ENCODE assay signal across 22 mouse cellular contexts in the genomic region with DNA sequence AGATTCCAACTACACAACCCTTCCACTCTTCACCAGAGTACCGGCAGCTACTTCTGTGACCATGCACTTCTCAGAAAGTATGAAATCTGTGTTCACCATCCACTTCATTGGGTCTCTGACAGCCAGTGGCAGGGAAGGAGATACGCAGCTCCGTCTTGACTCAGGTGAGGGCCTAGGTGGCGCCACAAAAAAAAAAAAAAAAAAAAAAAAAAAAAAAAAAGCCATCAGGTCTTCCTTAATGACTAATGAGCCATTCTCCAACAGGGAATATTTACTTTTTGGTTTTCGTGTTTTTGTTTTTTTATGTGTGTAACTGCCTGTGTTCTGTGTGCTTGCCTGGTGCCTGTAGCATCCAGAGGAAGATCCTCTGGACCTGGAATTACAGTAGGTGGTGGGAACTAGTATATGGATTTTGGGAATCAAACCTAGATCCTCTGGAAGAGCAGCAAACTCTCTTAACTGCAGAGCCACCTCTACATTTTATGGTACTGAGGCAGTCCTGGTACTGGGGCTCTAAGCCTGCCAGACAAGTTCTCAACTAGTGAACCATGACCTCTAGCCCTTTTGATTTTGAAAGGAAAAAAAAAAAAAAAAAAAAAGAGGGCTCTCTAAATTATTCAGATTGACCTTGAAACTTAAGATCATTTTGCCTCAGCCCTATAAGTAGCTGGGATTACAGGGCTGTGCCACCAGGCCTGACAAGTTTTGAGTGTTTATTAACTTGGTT. TPM values are rescaled to one million over a fixed set of nuclear protein-coding genes. Genes with fewer than 3 reads are reported as not detected.
DNase-seq lines count a peak whose midpoint lies in the region; ATAC-seq and TF ChIP-seq lines count a peak whose summit lies in the region.
"Had no signal": no experiment of that assay in that cellular context is flagged by ENCODE, and none has a peak within 500 bp of the region (broad histone marks: within the 10 kb centered on the region; RNA-seq: fewer than 3 reads in every experiment).

No protein-coding gene starts in this region.

- H3K79me2 ChIP-seq in liver, adult 2 months (ENCODE audit: control insufficient read depth, insufficient read depth, low read length): no peaks in the 10 kb centered on the region

- H3K27ac ChIP-seq in intestine, embryonic 15.5 days: no peak overlapping the region
- H3K27ac ChIP-seq in intestine, postnatal 0 days (ENCODE audit: low read depth, low read length): no peak overlapping the region
- peak overlapping the region; percentile 63 for H3K27ac ChIP-seq in liver, adult 2 months (replicated peaks; ENCODE audit: insufficient read depth, low read depth, low read length)
- no peak overlapping the region for H3K27ac ChIP-seq in liver, embryonic 12.5 days
- H3K27ac ChIP-seq in ES-E14 (ENCODE audit: insufficient read depth, low read depth, low read length, poor library complexity, severe bottlenecking): no peak overlapping the region
- H3K27ac ChIP-seq in intestine, embryonic 16.5 days (ENCODE audit: low read length): no peak overlapping the region
- H3K27ac ChIP-seq: embryonic facial prominence, embryonic 10.5 days; embryonic facial prominence, embryonic 12.5 days; forebrain, embryonic 13.5 days had no signal

- TF ChIP-seq POLR2A in liver, adult 2 months (IDR thresholded peaks at IDR 0.05; ENCODE audit: extremely low read depth, insufficient read depth, low read length): no peak

- H3K4me2 ChIP-seq in intestine, embryonic 15.5 days (replicated peaks): no peak overlapping the region
- no peak overlapping the region for H3K4me2 ChIP-seq in intestine, postnatal 0 days (replicated peaks; ENCODE audit: low read depth)
- H3K4me2 ChIP-seq in liver, embryonic 12.5 days: no peak overlapping the region
- no peak overlapping the region for H3K4me2 ChIP-seq in intestine, embryonic 16.5 days (ENCODE audit: low read depth, low read length)
- H3K4me2 ChIP-seq: embryonic facial prominence, embryonic 12.5 days; forebrain, embryonic 13.5 days had no signal

- H3K9me3 ChIP-seq in intestine, embryonic 15.5 days: no peaks in the 10 kb centered on the region
- H3K9me3 ChIP-seq in intestine, postnatal 0 days (ENCODE audit: control insufficient read depth): no peaks in the 10 kb centered on the region
- H3K9me3 ChIP-seq in liver, embryonic 12.5 days (replicated peaks): no peaks in the 10 kb centered on the region
- no peaks in the 10 kb centered on the region for H3K9me3 ChIP-seq in ES-E14 (ENCODE audit: control insufficient read depth, insufficient read depth, low read depth, low read length)
- H3K9me3 ChIP-seq in intestine, embryonic 16.5 days (ENCODE audit: control insufficient read depth, low read length): no peaks in the 10 kb centered on the region
- H3K9me3 ChIP-seq: embryonic facial prominence, embryonic 10.5 days; embryonic facial prominence, embryonic 12.5 days; forebrain, embryonic 13.5 days had no signal

- intact Hi-C loops in heart, postnatal 25 days (cut with DNase I): no loop called here

- WGBS in intestine, embryonic 15.5 days: 52% methylated on average over 5 of the region's 5 CpGs
- 53% methylated on average over 5 of the region's 5 CpGs for WGBS in intestine, postnatal 0 days
- WGBS in liver, adult 2 months: 74% methylated on average over 5 of the region's 5 CpGs
- WGBS in liver, embryonic 12.5 days (ENCODE audit: insufficient replicate concordance): 56% methylated on average over 5 of the region's 5 CpGs
- WGBS in intestine, embryonic 16.5 days: 59% methylated on average over 5 of the region's 5 CpGs

- in situ Hi-C loops in ES-E14 (cut with MboI; ENCODE audit: low sequenced_read_pairs in 2 of 2, unreplicated experiment in 2 of 2): no loop called here

- no peaks in the 10 kb centered on the region for H3K36me3 ChIP-seq in intestine, embryonic 15.5 days
- H3K36me3 ChIP-seq in intestine, postnatal 0 days (ENCODE audit: control insufficient read depth, insufficient read depth): no peaks in the 10 kb centered on the region
- H3K36me3 ChIP-seq in liver, adult 2 months (ENCODE audit: control insufficient read depth, insufficient read depth, low read length): no peaks in the 10 kb centered on the region
- no peaks in the 10 kb centered on the region for H3K36me3 ChIP-seq in liver, embryonic 12.5 days
- H3K36me3 ChIP-seq in ES-E14 (ENCODE audit: control insufficient read depth, insufficient read depth, low read length, poor library complexity, severe bottlenecking): no peaks in the 10 kb centered on the region
- H3K36me3 ChIP-seq in intestine, embryonic 16.5 days (ENCODE audit: control insufficient read depth, insufficient read depth, low read length): no peaks in the 10 kb centered on the region
- H3K36me3 ChIP-seq: embryonic facial prominence, embryonic 10.5 days; embryonic facial prominence, embryonic 12.5 days had no signal

- DNase-seq in liver, adult 2 months (ENCODE audit: extremely low read depth, low read depth, low spot score): peak; percentile 77
- no peak for DNase-seq in ES-E14 (ENCODE audit: low read depth, low spot score)
- DNase-seq in frontal cortex, postnatal 36 days (ENCODE audit: low spot score in 2 of 2): no peak
- no peak for DNase-seq in heart, postnatal 25 days (ENCODE audit: low spot score)
- DNase-seq: adrenal gland, adult 8-10 months; adrenal gland, postnatal 14 days; adrenal gland, postnatal 36 days; cerebellum, adult 11-12 months; cerebellum, adult 2 months; cerebellum, adult 9-10 months; cerebellum, postnatal 10 days; cerebellum, postnatal 25 days had no signal

- H3K4me1 ChIP-seq in intestine, embryonic 15.5 days (replicated peaks): no peaks in the 10 kb centered on the region
- no peaks in the 10 kb centered on the region for H3K4me1 ChIP-seq in intestine, postnatal 0 days (replicated peaks; ENCODE audit: control insufficient read depth, insufficient read depth, low read length)
- H3K4me1 ChIP-seq in liver, adult 2 months (ENCODE audit: control insufficient read depth, insufficient read depth, low read length): peaks cover 10% of the 10 kb centered on the region
- H3K4me1 ChIP-seq in liver, embryonic 12.5 days: no peaks in the 10 kb centered on the region
- H3K4me1 ChIP-seq in ES-E14 (ENCODE audit: control insufficient read depth in 2 of 2, insufficient read depth in 2 of 2, low read length in 2 of 2, poor library complexity in 1 of 2): no peaks in the 10 kb centered on the region
- no peaks in the 10 kb centered on the region for H3K4me1 ChIP-seq in intestine, embryonic 16.5 days (ENCODE audit: control insufficient read depth, insufficient read depth, low read length)
- H3K4me1 ChIP-seq: embryonic facial prominence, embryonic 10.5 days; embryonic facial prominence, embryonic 12.5 days; forebrain, embryonic 13.5 days had no signal

- H3K9ac ChIP-seq in intestine, embryonic 15.5 days: no peak overlapping the region
- H3K9ac ChIP-seq in intestine, postnatal 0 days (ENCODE audit: low read depth, low read length): no peak overlapping the region
- no peak overlapping the region for H3K9ac ChIP-seq in liver, adult 2 months (ENCODE audit: low read depth, low read length)
- H3K9ac ChIP-seq in liver, embryonic 12.5 days: no peak overlapping the region
- H3K9ac ChIP-seq in ES-E14 (ENCODE audit: insufficient read depth, low read depth, low read length, poor library complexity, severe bottlenecking): no peak overlapping the region
- H3K9ac ChIP-seq in intestine, embryonic 16.5 days (ENCODE audit: low read depth, low read length): no peak overlapping the region
- H3K9ac ChIP-seq: embryonic facial prominence, embryonic 12.5 days; forebrain, embryonic 13.5 days had no signal

- H3K27me3 ChIP-seq in intestine, embryonic 15.5 days (replicated peaks): no peaks in the 10 kb centered on the region
- no peaks in the 10 kb centered on the region for H3K27me3 ChIP-seq in intestine, postnatal 0 days (replicated peaks; ENCODE audit: control insufficient read depth, insufficient read depth, low read length)
- no peaks in the 10 kb centered on the region for H3K27me3 ChIP-seq in liver, adult 2 months (ENCODE audit: control insufficient read depth, insufficient read depth, low read length)
- H3K27me3 ChIP-seq in liver, embryonic 12.5 days (replicated peaks): no peaks in the 10 kb centered on the region
- no peaks in the 10 kb centered on the region for H3K27me3 ChIP-seq in intestine, embryonic 16.5 days (replicated peaks; ENCODE audit: control insufficient read depth, insufficient read depth, low read length)
- H3K27me3 ChIP-seq: embryonic facial prominence, embryonic 12.5 days; forebrain, embryonic 13.5 days had no signal

- peak; percentile 76 for ATAC-seq in intestine, embryonic 15.5 days
- no peak for ATAC-seq in intestine, postnatal 0 days
- ATAC-seq in liver, embryonic 12.5 days: no peak
- ATAC-seq in intestine, embryonic 16.5 days: peak; percentile 66
- ATAC-seq: activated CD4-positive, CD25-positive, alpha-beta regulatory T cell, adult 4 months; forebrain, embryonic 13.5 days; forebrain, embryonic 16.5 days; Patski had no signal

- TF ChIP-seq CTCF in intestine, postnatal 0 days (IDR thresholded peaks at IDR 0.05; ENCODE audit: low read depth): no peak
- no peak for TF ChIP-seq CTCF in liver, adult 2 months (IDR thresholded peaks at IDR 0.05; ENCODE audit: low read depth, low read length)

- H3K4me3 ChIP-seq in intestine, embryonic 15.5 days (replicated peaks): no peak overlapping the region
- no peak overlapping the region for H3K4me3 ChIP-seq in intestine, postnatal 0 days (ENCODE audit: low read depth, low read length)
- H3K4me3 ChIP-seq in liver, adult 2 months (ENCODE audit: insufficient read depth, low read depth, low read length): no peak overlapping the region
- H3K4me3 ChIP-seq in liver, embryonic 12.5 days: no peak overlapping the region
- H3K4me3 ChIP-seq in ES-E14 (ENCODE audit: insufficient read depth in 1 of 2, low read depth in 1 of 2, low read length in 2 of 2, poor library complexity in 1 of 2, severe bottlenecking in 1 of 2): no peak overlapping the region
- no peak overlapping the region for H3K4me3 ChIP-seq in intestine, embryonic 16.5 days (ENCODE audit: low read length)
- H3K4me3 ChIP-seq: embryonic facial prominence, embryonic 10.5 days; embryonic facial prominence, embryonic 12.5 days; forebrain, embryonic 13.5 days had no signal

RNA-seq across cellular contexts. Expression of gene Caprin1, which starts 14.2 kb away (rescaled TPM):
- 246 and 291 TPM in 2 replicates for polyA plus RNA-seq in intestine, embryonic 15.5 days (2015; fragmentation: Nextera tagmentation; extraction: Ambion mirVana)
- polyA plus RNA-seq in intestine, postnatal 0 days (2015; fragmentation: Nextera tagmentation; extraction: Ambion mirVana): 91.4 and 103 TPM in 2 replicates
- total RNA-seq in liver, adult 2 months (2014; rRNA removed): 170 and 201 TPM in 2 replicates
- 90.7 and 97.3 TPM in 2 replicates for polyA plus RNA-seq in liver, adult 2 months (2012; rRNA removed)
- polyA plus RNA-seq in liver, embryonic 12.5 days (2016; fragmentation: Nextera tagmentation; extraction: Ambion mirVana): 235 and 238 TPM in 2 replicates
- total RNA-seq in ES-E14 (2012; rRNA removed): 398 and 416 TPM in 2 replicates
- 220 and 232 TPM in 2 replicates for polyA plus RNA-seq in intestine, embryonic 16.5 days (2015; fragmentation: Nextera tagmentation; extraction: Ambion mirVana)
- total RNA-seq in heart, postnatal 25 days (2021): 100 to 1,000 TPM; 197 to 217 TPM

RNA-seq across cellular contexts. Expression of gene Nat10, which starts 50.6 kb away (rescaled TPM):
- 32.7 and 33.2 TPM in 2 replicates for polyA plus RNA-seq in intestine, embryonic 15.5 days (2015; fragmentation: Nextera tagmentation; extraction: Ambion mirVana)
- polyA plus RNA-seq in intestine, postnatal 0 days (2015; fragmentation: Nextera tagmentation; extraction: Ambion mirVana): 8.8 and 9.3 TPM in 2 replicates
- total RNA-seq in liver, adult 2 months (2014; rRNA removed): 8.8 and 8.9 TPM in 2 replicates
- 16.3 and 28.7 TPM in 2 replicates for polyA plus RNA-seq in liver, adult 2 months (2012; rRNA removed)
- polyA plus RNA-seq in liver, embryonic 12.5 days (2016; fragmentation: Nextera tagmentation; extraction: Ambion mirVana): 35.0 and 35.3 TPM in 2 replicates
- total RNA-seq in ES-E14 (2012; rRNA removed): 77.0 and 122 TPM in 2 replicates
- 27.6 and 28.9 TPM in 2 replicates for polyA plus RNA-seq in intestine, embryonic 16.5 days (2015; fragmentation: Nextera tagmentation; extraction: Ambion mirVana)
- 10 to 100 TPM; 12.7 to 13.7 TPM for total RNA-seq in heart, postnatal 25 days (2021)

Comparison
In these comparisons a context has a peak if more than half of its experiments do, and no peak if none do; other contexts are left out.
1. ATAC-seq: peak in intestine, embryonic 15.5 days (single experiment) and intestine, embryonic 16.5 days (single experiment); none in intestine, postnatal 0 days (single experiment) and liver, embryonic 12.5 days (single experiment).